Mouse (Mus musculus): ENCODE results near the gene Dok3. TPM values are rescaled to one million over a fixed set of nuclear protein-coding genes. Genes with fewer than 3 reads are reported as not detected.
A peak's percentile ranks its signal among the peaks of the same experiment; 100 is the strongest.

Gene Dok3
- total RNA-seq, 2 experiments from 2014 or later = 9.7 to 13.2 TPM

GRCm38 (mm10) chr13:55543447-55543846 lies 14.4 kb upstream of the Dok3 start:
- DNase-seq (ENCODE audit: low spot score in 2 of 2) = no peak
- intact Hi-C loops (cut with DNase I) = no loop called here

- no peak for DNase-seq (ENCODE audit: low spot score in 2 of 2)
- intact Hi-C loops (cut with DNase I) = no loop called here
These were observed 13.8 kb upstream of the Dok3 start for GRCm38 (mm10) chr13:55542891-55543290.

DNA sequence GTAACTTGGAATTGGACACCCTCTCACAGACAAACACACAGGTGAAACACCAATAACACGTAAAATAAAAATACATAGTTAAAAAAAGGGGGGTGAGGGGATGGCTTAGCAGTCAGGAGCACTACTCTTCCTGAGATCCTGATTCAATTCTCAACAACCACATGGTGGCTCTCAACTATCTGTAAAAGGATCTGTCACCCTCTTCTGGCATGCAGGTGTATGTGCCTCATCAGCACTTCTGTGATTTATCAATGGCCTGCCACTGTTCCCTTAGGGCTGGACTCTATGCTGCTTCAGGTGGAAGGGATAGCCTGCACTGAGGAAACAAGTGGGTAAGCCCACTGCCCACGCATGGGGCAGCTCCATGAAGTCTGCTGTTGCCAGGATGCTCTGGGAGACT lies 11.8 kb upstream of the Dok3 start:
- DNase-seq (ENCODE audit: low spot score in 2 of 2) = peak; percentile 46 to 52
- intact Hi-C loops (cut with DNase I) = no loop called here

DNA sequence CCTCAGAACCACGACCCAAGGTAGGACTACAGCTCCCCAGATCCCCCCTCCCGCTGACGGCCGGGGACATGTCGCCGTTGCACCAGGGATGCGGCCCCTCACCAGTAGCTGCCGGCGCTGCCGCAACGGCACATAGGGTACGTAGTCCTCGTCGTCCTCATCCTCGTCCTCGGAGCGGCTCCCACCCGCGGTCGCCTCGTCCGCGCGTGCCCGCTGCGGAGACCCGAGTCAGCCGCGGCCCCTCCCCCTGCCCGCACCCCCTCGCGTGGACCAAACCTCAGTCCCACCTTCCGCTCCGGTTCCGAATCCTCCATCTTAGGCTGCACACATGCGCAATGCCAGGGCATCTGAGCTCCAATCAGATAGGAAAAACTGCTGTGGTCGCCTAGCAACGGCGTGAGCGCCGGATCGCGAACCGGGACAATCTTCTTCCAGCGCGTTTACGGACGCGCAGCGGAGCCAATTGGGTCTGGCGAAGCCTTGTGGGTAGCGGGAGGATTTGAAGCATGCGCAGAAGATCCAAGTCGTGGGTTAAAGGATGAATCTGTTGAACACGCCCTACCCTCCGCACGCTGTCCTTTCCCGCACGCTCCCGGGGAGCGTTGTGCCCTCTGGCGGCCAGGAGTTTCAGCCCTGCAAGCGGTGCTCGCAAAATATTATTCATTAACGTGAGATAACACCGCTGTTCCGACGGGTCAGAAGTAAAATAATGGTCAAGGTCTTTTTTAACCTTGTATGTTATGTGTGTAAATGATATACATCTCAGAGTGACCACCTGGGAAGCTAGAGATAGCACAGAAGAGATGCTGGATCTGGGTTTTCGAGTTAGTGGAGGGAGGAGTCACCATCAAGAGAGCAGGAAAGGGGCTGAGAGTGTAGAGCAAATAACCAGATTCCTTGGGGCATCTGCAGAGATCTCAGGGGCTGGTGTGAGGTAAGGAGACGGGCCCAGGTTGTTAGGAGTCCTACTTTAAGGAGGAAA lies 7.4 kb upstream of the Dok3 start, which contains the start of gene Ddx41:
Gene Ddx41, minus strand, starts transcription at position 465 of the 982 bp plus-strand sequence.
- peak; percentile 100 for DNase-seq (ENCODE audit: low spot score in 2 of 2)
- intact Hi-C loops (cut with DNase I) = loop anchor here (5.0 kb wide), 1 partner anchor 129 kb away; no protein-coding TSS in a partner anchor

DNA sequence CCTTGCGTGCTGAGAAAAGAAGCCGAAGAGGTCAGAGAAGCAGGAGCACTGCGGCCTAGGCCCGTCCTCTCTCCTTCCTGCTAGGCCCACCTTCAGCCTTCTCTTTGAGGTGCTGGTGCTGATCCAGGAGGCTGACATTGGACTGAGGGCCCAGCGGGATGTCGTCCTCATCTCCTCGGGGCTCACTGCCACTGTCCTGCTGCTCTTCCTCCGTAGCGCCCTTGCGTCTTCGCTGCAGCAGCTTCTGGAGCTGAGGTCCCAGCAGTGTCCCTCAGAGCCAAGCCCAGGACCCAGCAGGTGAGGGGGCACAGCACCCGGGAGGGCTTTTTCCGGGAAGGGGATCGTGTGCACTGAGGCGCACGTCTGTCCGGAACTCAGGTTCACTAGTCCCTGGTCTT lies 6.7 kb upstream of the Dok3 start:
- no peak for DNase-seq (ENCODE audit: low spot score in 2 of 2)
- intact Hi-C loops (cut with DNase I) = loop anchor here (5.0 kb wide), 1 partner anchor 128 kb away; no protein-coding TSS in a partner anchor

- DNase-seq (ENCODE audit: low spot score in 2 of 2) = no peak
- intact Hi-C loops (cut with DNase I) = loop anchor here (5.0 kb wide), 1 partner anchor 128 kb away; no protein-coding TSS in a partner anchor
These were observed 6.1 kb upstream of the Dok3 start for GRCm38 (mm10) chr13:55535191-55535590.

DNA sequence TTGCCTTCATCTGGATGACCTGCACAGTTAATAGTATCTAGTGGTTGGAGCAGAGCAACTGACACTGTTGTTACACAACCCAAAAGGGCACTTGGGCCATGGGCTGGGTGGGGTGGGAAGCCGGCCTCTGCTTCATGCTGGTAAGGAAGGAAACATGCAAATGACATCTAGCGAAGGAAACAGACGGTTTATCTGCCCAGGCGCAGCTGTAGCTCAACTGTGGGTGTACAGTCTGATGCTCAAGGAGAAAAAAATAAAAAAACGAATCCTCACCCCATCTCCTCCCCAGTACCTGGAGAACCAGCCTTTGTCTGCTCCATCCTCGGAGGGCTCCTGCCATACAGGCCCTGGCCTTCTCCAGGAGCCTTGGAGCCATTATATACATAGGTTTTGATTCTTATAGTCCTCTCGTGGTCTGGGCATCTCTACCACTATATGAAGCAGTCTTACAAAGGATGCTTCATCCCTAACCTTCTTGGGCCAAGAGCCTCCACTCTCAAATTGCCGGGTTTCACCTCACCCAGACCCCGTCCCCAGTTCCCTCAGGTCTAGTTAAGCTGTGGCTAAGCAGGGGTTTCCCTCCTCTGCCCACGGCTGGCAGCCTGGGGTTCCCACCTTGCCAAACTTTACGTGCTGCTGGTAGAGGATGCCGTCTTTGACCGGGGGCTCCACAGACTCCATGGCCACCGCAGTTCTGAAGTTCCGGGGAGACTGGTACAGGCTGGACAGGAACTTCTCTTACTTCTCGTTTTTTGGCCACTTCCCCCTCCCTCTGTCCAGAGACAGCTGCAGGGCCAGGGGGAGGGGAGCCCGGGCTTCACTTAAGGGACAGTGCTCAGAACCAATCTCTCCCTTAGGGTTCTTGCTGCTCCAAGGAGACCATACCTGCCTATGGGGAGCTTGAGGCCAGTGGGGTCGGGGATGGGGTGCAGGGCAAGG lies 993 bp downstream of the Dok3 start:
- intact Hi-C loops (cut with DNase I) = no loop called here
- peak in 1 of 2 experiments; percentile 69 for DNase-seq (ENCODE audit: low spot score in 2 of 2)

GRCm38 (mm10) chr13:55527212-55527611 lies 1.9 kb downstream of the Dok3 start:
- intact Hi-C loops (cut with DNase I) = no loop called here

GRCm38 (mm10) chr13:55525733-55526553 lies 3.2 kb downstream of the Dok3 start:
- DNase-seq (ENCODE audit: low spot score in 2 of 2) = no peak
- intact Hi-C loops (cut with DNase I) = no loop called here

More at GRCm38 (mm10) chr13:55527212-55527611, 1.9 kb downstream of the Dok3 start:
- DNase-seq (ENCODE audit: low spot score in 2 of 2) = no peak

GRCm38 (mm10) chr13:55523951-55524600 lies 5.0 kb downstream of the Dok3 start:
- intact Hi-C loops (cut with DNase I) = no loop called here
- DNase-seq (ENCODE audit: low spot score in 2 of 2) = no peak

GRCm38 (mm10) chr13:55523278-55523677 lies 5.8 kb downstream of the Dok3 start:
- intact Hi-C loops (cut with DNase I) = no loop called here

DNA sequence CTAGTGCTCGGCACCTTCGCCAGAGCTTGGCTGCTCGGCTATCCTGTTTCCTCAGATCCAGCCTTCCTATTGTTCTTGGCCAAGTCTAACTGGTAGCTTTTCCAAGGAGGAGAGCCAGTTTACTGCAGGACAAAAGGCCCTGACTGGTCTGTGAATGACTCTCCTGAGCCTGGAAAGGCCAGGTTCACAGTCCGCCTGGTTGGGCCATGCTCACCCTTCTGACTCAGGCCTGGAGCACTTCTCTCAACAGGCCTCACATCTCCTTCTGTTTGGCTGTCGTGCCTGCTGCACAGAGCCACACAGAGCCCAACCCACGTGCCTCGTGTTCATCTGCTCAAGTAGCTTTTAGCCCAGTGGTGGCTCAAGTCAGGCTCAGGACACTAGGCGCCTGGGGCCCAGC lies 6.4 kb downstream of the Dok3 start:
- intact Hi-C loops (cut with DNase I) = no loop called here
- no peak for DNase-seq (ENCODE audit: low spot score in 2 of 2)

More at GRCm38 (mm10) chr13:55523278-55523677, 5.8 kb downstream of the Dok3 start:
- no peak for DNase-seq (ENCODE audit: low spot score in 2 of 2)

DNA sequence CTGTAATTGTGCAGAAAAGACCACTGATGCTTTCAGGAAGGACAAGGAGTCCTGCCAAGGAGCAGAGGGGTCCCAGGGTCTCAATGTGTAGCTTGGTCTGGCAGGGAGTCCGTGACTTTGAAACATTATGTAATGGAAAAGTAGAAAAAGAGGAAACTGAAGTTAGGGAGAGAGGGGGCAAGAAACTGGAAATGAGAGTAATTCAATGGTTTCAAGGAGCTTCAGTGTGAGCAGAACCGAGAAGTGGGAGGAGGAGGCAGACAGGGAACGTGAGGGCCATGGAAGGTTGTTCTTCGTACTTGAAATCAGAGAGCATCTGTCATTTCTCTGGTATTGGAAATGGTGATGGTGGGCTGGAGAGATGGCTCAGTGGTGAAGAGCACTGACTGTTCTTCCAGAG lies 9.5 kb downstream of the Dok3 start:
- no peak for DNase-seq (ENCODE audit: low spot score in 2 of 2)
- intact Hi-C loops (cut with DNase I) = loop anchor here (5.0 kb wide), 1 partner anchor 192 kb away; the partner anchor contains the start of gene Mxd3

DNA sequence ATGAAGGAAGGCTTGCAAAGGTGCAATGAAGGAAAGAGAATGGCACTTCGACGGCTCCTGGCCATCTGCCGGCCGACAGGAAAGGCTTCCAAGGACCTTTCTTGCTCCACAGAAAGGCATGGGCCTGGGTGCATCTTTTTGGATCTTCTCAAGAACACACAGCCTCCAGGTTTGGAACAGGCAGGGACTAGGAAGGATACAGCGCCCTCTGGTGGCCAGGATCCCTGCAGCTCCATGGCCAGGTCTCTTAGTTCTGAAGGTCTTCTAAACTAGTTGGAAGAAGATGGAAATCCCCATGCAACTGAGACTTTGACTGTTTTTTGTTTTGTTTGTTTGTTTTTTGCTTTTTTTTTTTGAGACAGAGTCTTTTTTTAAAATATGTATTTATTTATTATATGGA lies 12.1 kb downstream of the Dok3 start:
- DNase-seq (ENCODE audit: low spot score in 2 of 2) = peak; percentile 91 to 95
- intact Hi-C loops (cut with DNase I) = loop anchor here (5.0 kb wide), 1 partner anchor 190 kb away; the partner anchor contains the start of gene Mxd3

DNA sequence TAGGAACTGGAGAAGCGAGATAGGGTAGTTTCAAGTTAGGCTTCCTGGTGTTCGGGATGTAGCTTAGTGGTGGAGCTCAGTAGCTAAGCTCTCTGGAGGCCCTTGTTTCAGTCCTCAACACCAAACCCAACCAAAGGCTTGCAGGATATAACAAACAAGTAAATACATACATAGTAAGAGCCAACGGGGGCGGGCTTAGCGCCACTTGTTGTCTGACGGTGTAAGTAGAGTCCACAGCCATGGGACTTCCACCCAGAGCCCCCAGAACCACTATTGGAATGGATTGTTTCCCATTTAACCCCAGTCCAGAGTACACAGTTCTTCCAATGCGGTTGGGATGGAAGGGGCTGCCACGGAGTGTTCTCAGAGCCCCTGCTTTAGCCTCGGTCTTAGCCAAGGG lies 15.3 kb downstream of the Dok3 start:
- intact Hi-C loops (cut with DNase I) = loop anchor here (2.0 kb wide), 1 partner anchor 35 kb away; no protein-coding TSS in a partner anchor
- DNase-seq (ENCODE audit: low spot score in 2 of 2) = no peak

GRCm38 (mm10) chr13:55513111-55513748 lies 15.9 kb downstream of the Dok3 start, which contains the start of gene Pdlim7:
Gene Pdlim7, minus strand, starts transcription at chr13:55513676.
- intact Hi-C loops (cut with DNase I) = loop anchor here (2.0 kb wide), 1 partner anchor 34 kb away; no protein-coding TSS in a partner anchor
- peak; percentile 86 to 89 for DNase-seq (ENCODE audit: low spot score in 2 of 2)

DNA sequence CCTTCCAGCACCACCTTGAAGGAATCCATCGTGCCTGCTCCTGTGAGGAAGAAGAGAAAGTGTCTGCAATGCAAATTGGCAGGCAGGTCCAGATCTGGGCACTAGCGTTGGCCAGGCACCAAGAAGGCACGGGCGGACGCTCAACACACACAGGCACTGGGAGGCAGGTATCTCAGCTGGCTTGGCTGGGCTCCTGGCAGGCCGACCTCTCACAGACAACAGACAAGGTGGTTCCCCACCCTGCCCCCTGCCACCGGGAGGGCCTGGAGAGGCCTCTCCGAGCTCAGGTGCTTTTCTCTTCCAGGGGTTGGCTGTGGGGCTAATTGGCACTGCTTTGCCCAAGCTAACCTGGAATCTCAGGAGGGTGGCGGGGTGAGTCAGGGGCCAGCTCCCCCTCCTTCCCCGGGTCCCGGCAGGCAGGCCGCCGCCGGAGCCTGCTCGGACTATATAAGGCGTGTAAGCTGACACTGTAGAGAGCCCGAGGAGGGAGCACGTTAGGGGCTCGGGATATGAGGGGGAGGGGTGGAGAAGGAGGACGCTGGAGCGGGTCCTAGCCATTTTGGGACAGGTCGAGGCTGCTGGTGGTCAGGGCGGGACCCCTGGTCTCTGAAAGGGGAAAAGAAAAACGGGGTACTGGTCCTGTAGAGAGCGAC lies 16.6 kb downstream of the Dok3 start:
- intact Hi-C loops (cut with DNase I) = loop anchor here (2.0 kb wide), 1 partner anchor 34 kb away; no protein-coding TSS in a partner anchor
- DNase-seq (ENCODE audit: low spot score in 2 of 2) = no peak

Measured in left cerebral cortex, postnatal 25 days (tissue).